Mouse (Mus musculus) MEL (cell line): ENCODE measurements around the gene Inpp4b. TPM values are rescaled to one million over a fixed set of nuclear protein-coding genes. Genes with fewer than 3 reads are reported as not detected.

Experiments
- DNase-seq: peaks from one replicate; pipeline ENCODE4 v3.0.0; 2011; ENCODE audit warnings: low read depth, low spot score
- H3K27ac ChIP-seq: 2 replicates; pipeline ENCODE4 v1.5.1; 2012; ENCODE audit warnings: low read depth, mild to moderate bottlenecking, control low read depth, low read length, moderate library complexity; ENCODE audit not compliant: control insufficient read depth
- H3K27me3 ChIP-seq, 2 experiments: fragments of 150-350 bp in 1 of 2; sonication (generic) in 1 of 2; 2 replicates each; pipeline ENCODE4 v1.6.1; 2012; ENCODE audit warnings: low read length in 2 of 2, mild to moderate bottlenecking in 2 of 2, improper control_type of control experiment in 1 of 2, moderate library complexity in 1 of 2; ENCODE audit not compliant: insufficient read depth in 2 of 2, control insufficient read depth in 1 of 2
- H3K36me3 ChIP-seq, 2 experiments: 2 replicates each; pipeline ENCODE4 v1.6.1; 2012 to 2014; ENCODE audit warnings: low read length in 2 of 2, improper control_type of control experiment in 1 of 2, inconsistent platforms in 1 of 2, mild to moderate bottlenecking in 1 of 2; ENCODE audit not compliant: insufficient read depth in 2 of 2, control insufficient read depth in 1 of 2
- H3K4me1 ChIP-seq, 2 experiments: fragments of 150-350 bp in 1 of 2; sonication (generic) in 1 of 2; 2 replicates each; pipeline ENCODE4 v1.6.1; 2012; ENCODE audit warnings: low read length in 2 of 2, improper control_type of control experiment in 1 of 2, mild to moderate bottlenecking in 1 of 2; ENCODE audit not compliant: insufficient read depth in 2 of 2, control insufficient read depth in 1 of 2
- H3K4me3 ChIP-seq, 2 experiments: fragments of 150-350 bp in 1 of 2; sonication (generic) in 1 of 2; 2 replicates each; pipeline ENCODE4 v1.5.1; 2012; ENCODE audit warnings: low read depth in 2 of 2, low read length in 2 of 2, mild to moderate bottlenecking in 2 of 2, moderate library complexity in 2 of 2, control low read depth in 1 of 2, improper control_type of control experiment in 1 of 2; ENCODE audit not compliant: control insufficient read depth in 1 of 2, insufficient read depth in 1 of 2
- H3K79me2 ChIP-seq: 2 replicates; pipeline ENCODE4 v1.6.1; 2012; ENCODE audit warnings: mild to moderate bottlenecking, low read length, moderate library complexity; ENCODE audit not compliant: control insufficient read depth, poor library complexity, insufficient read depth
- H3K9ac ChIP-seq: 2 replicates; pipeline ENCODE4 v1.6.1; 2012; ENCODE audit warnings: low read depth, mild to moderate bottlenecking, control low read depth, low read length, moderate library complexity; ENCODE audit not compliant: control insufficient read depth, poor library complexity, severe bottlenecking
- H3K9me3 ChIP-seq: fragments of 150-350 bp; sonication (generic); replicated peaks from 2 replicates; pipeline ENCODE4 v1.6.1; 2012; ENCODE audit warnings: mild to moderate bottlenecking, low read length, improper control_type of control experiment, moderate library complexity; ENCODE audit not compliant: insufficient read depth
- CHD2 ChIP-seq: IDR thresholded peaks from 2 replicates; pipeline ENCODE4 v1.6.1; 2011; ENCODE audit warnings: low read length, improper control_type of control experiment
- CTCF ChIP-seq, 3 experiments: IDR thresholded peaks in 2 of 3; conservative IDR thresholded peaks in 1 of 3; 2 replicates each; pipeline ENCODE4 v1.5.1; 2011 to 2012; ENCODE audit warnings: low read length in 3 of 3, low read depth in 2 of 3, mild to moderate bottlenecking in 2 of 3, improper control_type of control experiment in 1 of 3, inconsistent platforms in 1 of 3, mixed read lengths in 1 of 3, moderate library complexity in 1 of 3; ENCODE audit not compliant: control insufficient read depth in 1 of 3, insufficient read depth in 1 of 3, poor library complexity in 1 of 3, severe bottlenecking in 1 of 3
- EP300 ChIP-seq, 2 experiments: IDR thresholded peaks; 2 replicates each; pipeline ENCODE4 v1.6.1; 2011; ENCODE audit warnings: improper control_type of control experiment in 2 of 2, low read length in 2 of 2, low read depth in 1 of 2, mild to moderate bottlenecking in 1 of 2
- ETS1 ChIP-seq: IDR thresholded peaks from 2 replicates; pipeline ENCODE4 v1.6.1; 2012; ENCODE audit warnings: low read depth, mild to moderate bottlenecking, inconsistent platforms, low read length, improper control_type of control experiment, moderate library complexity
- HCFC1 ChIP-seq: IDR thresholded peaks from 2 replicates; pipeline ENCODE4 v1.6.1; 2012; ENCODE audit warnings: low read depth, mild to moderate bottlenecking, inconsistent platforms, low read length, improper control_type of control experiment, moderate library complexity
- KAT2A ChIP-seq: conservative IDR thresholded peaks from 2 replicates; pipeline ENCODE4 v1.6.1; 2012; ENCODE audit warnings: low read depth, low read length, improper control_type of control experiment, inconsistent platforms
- MAZ ChIP-seq: IDR thresholded peaks from 2 replicates; pipeline ENCODE4 v1.6.1; 2012; ENCODE audit warnings: low read depth, mild to moderate bottlenecking, inconsistent platforms, low read length, improper control_type of control experiment
- MYC ChIP-seq: IDR thresholded peaks from 2 replicates; pipeline ENCODE4 v1.6.1; 2011; ENCODE audit warnings: low read depth, mild to moderate bottlenecking, low read length, improper control_type of control experiment, moderate library complexity
- NELFE ChIP-seq: IDR thresholded peaks from 2 replicates; pipeline ENCODE4 v1.6.1; 2011; ENCODE audit warnings: low read depth, low read length, improper control_type of control experiment
- NRF1 ChIP-seq: IDR thresholded peaks from 2 replicates; pipeline ENCODE4 v1.6.1; 2014; ENCODE audit warnings: low read depth, mild to moderate bottlenecking, inconsistent platforms, low read length, improper control_type of control experiment, moderate library complexity; ENCODE audit not compliant: poor library complexity, insufficient read depth, severe bottlenecking
- POLR2AphosphoS2 ChIP-seq: IDR thresholded peaks from 2 replicates; pipeline ENCODE4 v1.6.1; 2011; ENCODE audit warnings: low read length, improper control_type of control experiment
- SIN3A ChIP-seq: IDR thresholded peaks from 2 replicates; pipeline ENCODE4 v1.6.1; 2012; ENCODE audit warnings: low read length, improper control_type of control experiment, inconsistent platforms
- UBTF ChIP-seq: IDR thresholded peaks from 2 replicates; pipeline ENCODE4 v1.6.1; 2012; ENCODE audit warnings: low read depth, mild to moderate bottlenecking, inconsistent platforms, low read length, improper control_type of control experiment, moderate library complexity, borderline replicate concordance; ENCODE audit not compliant: insufficient read depth
- USF2 ChIP-seq, 2 experiments: IDR thresholded peaks; 2 replicates each; pipeline ENCODE4 v1.6.1; 2011 to 2012; ENCODE audit warnings: improper control_type of control experiment in 2 of 2, low read length in 2 of 2, borderline replicate concordance in 1 of 2, inconsistent platforms in 1 of 2, low read depth in 1 of 2, mild to moderate bottlenecking in 1 of 2; ENCODE audit not compliant: insufficient read depth in 1 of 2
- ZKSCAN1 ChIP-seq: IDR thresholded peaks from 2 replicates; pipeline ENCODE4 v1.6.1; 2012; ENCODE audit warnings: low read depth, mild to moderate bottlenecking, inconsistent platforms, low read length, improper control_type of control experiment, moderate library complexity
- ZMIZ1 ChIP-seq: IDR thresholded peaks from 2 replicates; pipeline ENCODE4 v1.6.1; 2012; ENCODE audit warnings: low read depth, mild to moderate bottlenecking, inconsistent platforms, low read length, improper control_type of control experiment, moderate library complexity
- ZNF384 ChIP-seq: IDR thresholded peaks from 2 replicates; pipeline ENCODE4 v1.6.1; 2012; ENCODE audit warnings: low read depth, mild to moderate bottlenecking, inconsistent platforms, low read length, improper control_type of control experiment
- polyA plus RNA-seq, 2 experiments: library from polyadenylated mRNA; stranded (reverse) in 1 of 2; unstranded in 1 of 2; fragments of >175 nt in 1 of 2; fragments of >200 nt in 1 of 2; gene quantifications; 2 replicates each; pipeline versions ENCODE4 v1.2.1 to v1.2.4; 2012; ENCODE audit warnings: low replicate concordance in 2 of 2, low read depth in 1 of 2; ENCODE audit not compliant: insufficient read length in 2 of 2, insufficient read depth in 1 of 2, missing spikeins in 1 of 2
- total RNA-seq: library from RNA; depleted of rRNA; stranded (reverse); fragments of 300-350 nt; gene quantifications from 2 replicates; pipeline ENCODE4 v1.2.3, GENCODE M21; 2012

Inpp4b gene
- total and polyA plus RNA-seq, 3 experiments, result 12.3 to 26.9 (median 13.6) TPM

DNA sequence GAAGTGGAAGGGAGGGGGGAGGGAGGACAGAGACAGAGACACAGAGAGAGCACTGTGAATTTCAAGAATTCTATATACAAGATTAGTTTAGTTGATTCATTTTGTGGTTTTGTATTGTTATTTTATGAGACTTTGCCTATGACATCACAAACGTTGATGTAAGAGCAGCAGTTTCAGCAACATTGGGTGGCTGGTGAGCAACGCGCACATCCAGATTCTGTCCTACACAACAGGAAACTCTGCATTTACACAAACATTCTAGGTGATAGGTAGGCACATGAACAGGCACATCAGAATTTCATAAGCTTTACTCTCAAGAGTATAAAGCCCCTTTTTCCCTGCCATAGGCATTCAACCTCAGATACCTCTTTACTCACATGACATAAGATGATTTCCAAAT, 276.6 kb downstream of the Inpp4b start (continued):
- no peak for TF ChIP-seq HCFC1
- no peak for TF ChIP-seq USF2 (IDR thresholded peaks at IDR 0.05; ENCODE audit: borderline replicate concordance in 1 of 2, insufficient read depth in 1 of 2, low read depth in 1 of 2, low read length in 2 of 2)
- no peak for TF ChIP-seq ETS1

DNA sequence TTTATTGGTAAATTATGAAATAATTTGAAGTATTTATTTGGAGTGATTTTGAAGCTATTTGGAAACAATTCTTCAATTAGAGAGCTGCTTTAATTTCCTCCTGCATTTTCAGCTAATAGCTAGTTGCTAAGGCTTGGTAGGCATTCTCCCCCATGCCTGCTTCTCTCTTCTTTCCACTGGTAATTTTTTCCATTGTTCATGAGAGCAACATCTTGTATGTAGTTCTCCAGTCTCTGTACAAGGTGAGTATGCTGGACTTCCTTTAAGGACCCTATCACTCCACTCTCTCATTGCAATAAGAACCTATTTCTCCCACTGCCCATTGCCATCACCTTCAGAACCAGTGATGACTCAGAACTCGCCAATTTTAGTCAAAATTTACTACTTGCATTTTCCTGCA, 292.7 kb downstream of the Inpp4b start:
- H3K27me3 ChIP-seq, result no peaks in the 10 kb centered on the region
- H3K9me3 ChIP-seq, result no peaks in the 10 kb centered on the region
- H3K27ac ChIP-seq, result no peak overlapping the region
- H3K36me3 ChIP-seq, result no peaks in the 10 kb centered on the region
- H3K4me1 ChIP-seq, result no peaks in the 10 kb centered on the region
- no peak overlapping the region for H3K4me3 ChIP-seq
- no peak overlapping the region for H3K9ac ChIP-seq
- no peaks in the 10 kb centered on the region for H3K79me2 ChIP-seq
- DNase-seq, result no peak
- TF ChIP-seq EP300 (IDR thresholded peaks at IDR 0.05; ENCODE audit: low read depth in 1 of 2, low read length in 2 of 2) (no peak), MYC (no peak), ZKSCAN1 (no peak), UBTF (no peak), CTCF (IDR thresholded peaks at IDR 0.05 in 2 of 3, conservative IDR thresholded peaks at IDR 0.05 in 1 of 3; ENCODE audit: control insufficient read depth in 1 of 3, insufficient read depth in 1 of 3, low read depth in 2 of 3, low read length in 3 of 3, poor library complexity in 1 of 3, severe bottlenecking in 1 of 3) (no peak), HCFC1 (no peak), ETS1 (no peak), KAT2A (no peak), ZNF384 (no peak)

DNA sequence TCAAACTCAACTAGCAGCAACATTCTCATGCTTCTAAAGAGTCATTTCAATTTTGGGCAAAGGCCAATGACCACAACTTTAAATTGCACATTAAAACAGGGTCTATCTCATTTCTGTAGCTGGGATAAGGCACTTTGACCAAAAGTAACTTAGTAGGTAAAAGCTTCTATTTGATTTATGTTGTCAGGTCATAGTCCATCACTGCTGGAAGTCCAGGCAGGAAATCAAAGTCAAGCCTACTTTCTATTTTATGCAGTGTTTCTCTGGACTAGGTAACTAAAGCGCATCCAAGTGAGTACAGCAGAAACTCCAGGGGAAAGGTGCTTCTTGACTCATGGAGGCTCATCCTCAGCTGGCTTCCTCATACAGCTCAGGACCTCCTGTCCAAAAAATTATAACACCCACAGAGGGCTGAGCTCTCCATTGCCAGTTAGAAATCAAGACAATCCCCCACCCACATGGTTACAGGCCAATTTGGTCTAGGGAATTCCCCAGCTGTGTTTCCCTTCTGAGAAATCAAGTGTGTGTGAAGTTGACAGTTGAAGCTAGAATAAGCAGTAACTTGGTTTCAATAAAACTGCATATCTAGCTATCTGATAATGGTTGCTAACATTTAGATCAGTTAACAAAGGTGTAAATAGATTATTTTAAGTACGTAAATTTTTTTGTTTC, 293.7 kb downstream of the Inpp4b start:
- Histone ChIP-seq H3K9ac (no peak overlapping the region), H3K79me2 (no peaks in the 10 kb centered on the region), H3K27me3 (no peaks in the 10 kb centered on the region), H3K36me3 (no peaks in the 10 kb centered on the region), H3K4me1 (no peaks in the 10 kb centered on the region), H3K27ac (no peak overlapping the region), H3K9me3 (no peaks in the 10 kb centered on the region), H3K4me3 (no peak overlapping the region)
- no peak for DNase-seq
- TF ChIP-seq SIN3A (no peak), POLR2AphosphoS2 (no peak), NELFE (no peak), MAZ (no peak), ZKSCAN1 (no peak), CTCF (IDR thresholded peaks at IDR 0.05 in 2 of 3, conservative IDR thresholded peaks at IDR 0.05 in 1 of 3; ENCODE audit: control insufficient read depth in 1 of 3, insufficient read depth in 1 of 3, low read depth in 2 of 3, low read length in 3 of 3, poor library complexity in 1 of 3, severe bottlenecking in 1 of 3) (no peak), CHD2 (no peak), EP300 (IDR thresholded peaks at IDR 0.05; ENCODE audit: low read depth in 1 of 2, low read length in 2 of 2) (no peak), HCFC1 (no peak), ZMIZ1 (no peak), NRF1 (no peak)
